Mouse (Mus musculus) ES-Bruce4 (cell line): ENCODE measurements around the gene Plxna3. TPM values are rescaled to one million over a fixed set of nuclear protein-coding genes. Genes with fewer than 3 reads are reported as not detected.

Experiments
- H3K27ac ChIP-seq: 2 replicates; pipeline ENCODE4 v1.5.1; 2012; ENCODE audit warnings: low read length, inconsistent platforms; ENCODE audit not compliant: insufficient read depth
- H3K27me3 ChIP-seq: 2 replicates; pipeline ENCODE4 v1.6.1; 2012; ENCODE audit warnings: mild to moderate bottlenecking, low read length, inconsistent platforms; ENCODE audit not compliant: control insufficient read depth, poor library complexity, insufficient read depth, severe bottlenecking
- H3K36me3 ChIP-seq: 2 replicates; pipeline ENCODE4 v1.6.1; 2012; ENCODE audit warnings: inconsistent platforms, mild to moderate bottlenecking, low read length, moderate library complexity; ENCODE audit not compliant: control insufficient read depth, poor library complexity, insufficient read depth, severe bottlenecking
- H3K4me1 ChIP-seq: one replicate; pipeline ENCODE4 v1.8.1; 2011; ENCODE audit warnings: low read length; ENCODE audit not compliant: control insufficient read depth, insufficient read depth
- H3K4me3 ChIP-seq: 2 replicates; pipeline ENCODE4 v1.5.1; 2011; ENCODE audit warnings: low read depth, mild to moderate bottlenecking, low read length
- H3K9ac ChIP-seq: 2 replicates; pipeline ENCODE4 v1.6.1; 2012; ENCODE audit warnings: low read depth, mild to moderate bottlenecking, inconsistent platforms; ENCODE audit not compliant: poor library complexity, severe bottlenecking
- H3K9me3 ChIP-seq: replicated peaks from 2 replicates; pipeline ENCODE4 v1.6.1; 2012; ENCODE audit warnings: mild to moderate bottlenecking, low read length, inconsistent platforms; ENCODE audit not compliant: control insufficient read depth, poor library complexity, insufficient read depth, severe bottlenecking
- CTCF ChIP-seq: IDR thresholded peaks from one replicate; pipeline ENCODE4 v1.8.1; 2011; ENCODE audit warnings: low read depth, low read length
- EP300 ChIP-seq: IDR thresholded peaks from 2 replicates; pipeline ENCODE4 v1.6.1; 2011; ENCODE audit warnings: low read depth, low read length; ENCODE audit not compliant: insufficient read depth
- POLR2A ChIP-seq: IDR thresholded peaks from one replicate; pipeline ENCODE4 v1.8.1; 2011; ENCODE audit warnings: low read length; ENCODE audit not compliant: insufficient read depth
- polyA plus RNA-seq: library from polyadenylated mRNA; stranded (reverse); fragments of >200 nt; gene quantifications from 2 replicates; pipeline ENCODE4 v1.2.4, GENCODE M21; 2011; ENCODE audit warnings: low read depth; ENCODE audit not compliant: missing spikeins, insufficient read depth, insufficient read length

Plxna3 gene
- polyA plus RNA-seq, 1 experiment: 9.1 TPM

GRCm38 (mm10) chrX:74296538-74297448, 32.1 kb upstream of the Plxna3 start, which contains the start of gene Atp6ap1:
TSS of gene Atp6ap1 (plus strand) at chrX:74297097.
- no peaks in the 10 kb centered on the region for H3K27me3 ChIP-seq
- TF ChIP-seq POLR2A (peak; percentile 45), EP300 (no peak)
- peaks cover 5% of the 10 kb centered on the region for H3K36me3 ChIP-seq
- peak within 1 kb of the TSS; percentile 11; the same call in 1 of the 2 replicates for H3K27ac ChIP-seq
- H3K4me1 ChIP-seq: peaks cover 3% of the 10 kb centered on the region
- H3K9ac ChIP-seq: peak within 1 kb of the TSS; percentile 72
- peak within 1 kb of the TSS; percentile 74 for H3K4me3 ChIP-seq
- H3K9me3 ChIP-seq: no peaks in the 10 kb centered on the region

GRCm38 (mm10) chrX:74298348-74298747, 30.5 kb upstream of the Plxna3 start:
- Histone ChIP-seq H3K27ac (no peak overlapping the region), H3K36me3 (peaks cover 9% of the 10 kb centered on the region), H3K9ac (no peak overlapping the region), H3K4me1 (peaks cover 3% of the 10 kb centered on the region), H3K4me3 (no peak overlapping the region), H3K9me3 (no peaks in the 10 kb centered on the region), H3K27me3 (no peaks in the 10 kb centered on the region)
- TF ChIP-seq CTCF (no peak), POLR2A (no peak), EP300 (no peak)

- no peaks in the 10 kb centered on the region for H3K27me3 ChIP-seq
- TF ChIP-seq POLR2A (no peak), CTCF (no peak), EP300 (no peak)
- H3K9ac ChIP-seq: no peak overlapping the region
- no peak overlapping the region for H3K4me3 ChIP-seq
- H3K36me3 ChIP-seq: peaks cover 15% of the 10 kb centered on the region
- no peak overlapping the region for H3K27ac ChIP-seq
- H3K9me3 ChIP-seq: no peaks in the 10 kb centered on the region
- peaks cover 3% of the 10 kb centered on the region for H3K4me1 ChIP-seq
Observed at GRCm38 (mm10) chrX:74299721-74300120, 29.1 kb upstream of the Plxna3 start.

GRCm38 (mm10) chrX:74304867-74305700, 23.8 kb upstream of the Plxna3 start, which contains the start of gene Gdi1:
TSS of gene Gdi1 (plus strand) at chrX:74304998.
- Histone ChIP-seq H3K9ac (peak within 1 kb of the TSS; percentile 80), H3K27me3 (no peaks in the 10 kb centered on the region), H3K36me3 (peaks cover 25% of the 10 kb centered on the region), H3K4me3 (peak within 1 kb of the TSS; percentile 88), H3K4me1 (no peaks in the 10 kb centered on the region), H3K9me3 (no peaks in the 10 kb centered on the region), H3K27ac (peak within 1 kb of the TSS; percentile 80)
- no peak for TF ChIP-seq CTCF
- TF ChIP-seq EP300: 0 out of 2 replicates have a peak, but pooled peaks have one; percentile 31
- peak; percentile 75 for TF ChIP-seq POLR2A

GRCm38 (mm10) chrX:74312540-74313464, 16.1 kb upstream of the Plxna3 start, which contains the start of gene Fam50a:
TSS of gene Fam50a (plus strand) at chrX:74313033.
- Histone ChIP-seq H3K4me1 (no peaks in the 10 kb centered on the region), H3K36me3 (peaks cover 10% of the 10 kb centered on the region), H3K27me3 (no peaks in the 10 kb centered on the region), H3K4me3 (peak within 1 kb of the TSS; percentile 93), H3K27ac (peak within 1 kb of the TSS; percentile 30; the same call in 1 of the 2 replicates), H3K9ac (peak within 1 kb of the TSS; percentile 83), H3K9me3 (no peaks in the 10 kb centered on the region)
- peak; percentile 10 for TF ChIP-seq POLR2A
- no peak for TF ChIP-seq CTCF
- TF ChIP-seq EP300: no peak
